Mouse (Mus musculus) liver, embryonic 14.5 days (tissue): ENCODE results near the gene Kalrn. TPM values are rescaled to one million over a fixed set of nuclear protein-coding genes. Genes with fewer than 3 reads are reported as not detected.

Experiments used
- ATAC-seq: fragments of 200-750 bp; cut with Nextera tagmentation; 2 replicates; pipeline ENCODE4 v1.8.0; 2017; ENCODE audit warnings: moderate number of reproducible peaks, mild to moderate bottlenecking, moderate library complexity; ENCODE audit not compliant: insufficient read depth
- DNase-seq, 3 experiments: peaks; one replicate each; pipeline ENCODE4 v3.0.0-alpha.2; 2012 to 2013; ENCODE audit warnings: low read depth in 3 of 3, low spot score in 3 of 3
- H3K27ac ChIP-seq: fragments of 300-500 bp; sonication (generic); 2 replicates; pipeline ENCODE4 v1.5.1; 2014; ENCODE audit warnings: moderate library complexity, mild to moderate bottlenecking, control low read depth, inconsistent platforms
- H3K27me3 ChIP-seq: fragments of 300-500 bp; sonication (generic); 2 replicates; pipeline ENCODE4 v1.6.1; 2014; ENCODE audit warnings: mild to moderate bottlenecking, low read length, moderate library complexity; ENCODE audit not compliant: control insufficient read depth, insufficient read depth
- H3K36me3 ChIP-seq: fragments of 300-500 bp; sonication (generic); replicated peaks from 2 replicates; pipeline ENCODE4 v1.6.1; 2014; ENCODE audit warnings: low read depth; ENCODE audit not compliant: control insufficient read depth, insufficient read depth
- H3K4me1 ChIP-seq, 2 experiments: fragments of 200-500 bp in 1 of 2; fragments of 300-500 bp in 1 of 2; sonication (generic) in 1 of 2; replicated peaks; 2 replicates each; pipeline ENCODE4 v1.6.1; 2012 to 2014; ENCODE audit warnings: antibody characterized with exemption in 1 of 2, inconsistent platforms in 1 of 2, low read length in 1 of 2; ENCODE audit not compliant: control insufficient read depth in 2 of 2, insufficient read depth in 2 of 2
- H3K4me2 ChIP-seq: fragments of 300-500 bp; sonication (generic); 2 replicates; pipeline ENCODE4 v1.6.1; 2014; ENCODE audit warnings: low read depth, mild to moderate bottlenecking, control low read depth, moderate library complexity
- H3K4me3 ChIP-seq, 2 experiments: fragments of 200-500 bp in 1 of 2; fragments of 300-500 bp in 1 of 2; sonication (generic) in 1 of 2; 2 replicates each; pipeline ENCODE4 v1.5.1; 2012 to 2014; ENCODE audit warnings: low read depth in 2 of 2, low read length in 2 of 2, mild to moderate bottlenecking in 2 of 2, control low read depth in 1 of 2, inconsistent platforms in 1 of 2, moderate library complexity in 1 of 2; ENCODE audit not compliant: insufficient read depth in 1 of 2
- H3K9ac ChIP-seq: fragments of 300-500 bp; sonication (generic); replicated peaks from 2 replicates; pipeline ENCODE4 v1.6.1; 2014; ENCODE audit warnings: mild to moderate bottlenecking, control low read depth, moderate library complexity
- H3K9me3 ChIP-seq: fragments of 300-500 bp; sonication (generic); 2 replicates; pipeline ENCODE4 v1.6.1; 2016; ENCODE audit warnings: low read length, mixed read lengths; ENCODE audit not compliant: control insufficient read depth
- CTCF ChIP-seq: IDR thresholded peaks from 2 replicates; pipeline ENCODE4 v1.5.1; 2016; ENCODE audit warnings: antibody characterized with exemption, low read depth, control low read depth
- EP300 ChIP-seq: IDR thresholded peaks from 2 replicates; pipeline ENCODE4 v1.6.1; 2016; ENCODE audit warnings: antibody characterized with exemption, low read depth
- WGBS: fragments of 180-500 bp; shearing (Covaris S2); extraction: QIAGEN DNeasy Blood & Tissue Kit; methylation state at CpG from one replicate; pipeline ENCODE4 v1.1.7; 2014; ENCODE audit not compliant: insufficient replicate concordance; 5-methylcytosine and 5-hydroxymethylcytosine counted together
- polyA plus RNA-seq, 2 experiments: library from polyadenylated mRNA; depleted of rRNA in 1 of 2; stranded (reverse) in 1 of 2; unstranded in 1 of 2; fragments of >200 nt; fragmentation: Nextera tagmentation in 1 of 2; extraction: Ambion mirVana in 1 of 2; gene quantifications; 2 replicates each; pipeline versions ENCODE4 v1.2.1 to v1.2.3; 2012 to 2014

Kalrn gene
- polyA plus RNA-seq, 2 experiments = 7.2 to 8.5 TPM

DNA sequence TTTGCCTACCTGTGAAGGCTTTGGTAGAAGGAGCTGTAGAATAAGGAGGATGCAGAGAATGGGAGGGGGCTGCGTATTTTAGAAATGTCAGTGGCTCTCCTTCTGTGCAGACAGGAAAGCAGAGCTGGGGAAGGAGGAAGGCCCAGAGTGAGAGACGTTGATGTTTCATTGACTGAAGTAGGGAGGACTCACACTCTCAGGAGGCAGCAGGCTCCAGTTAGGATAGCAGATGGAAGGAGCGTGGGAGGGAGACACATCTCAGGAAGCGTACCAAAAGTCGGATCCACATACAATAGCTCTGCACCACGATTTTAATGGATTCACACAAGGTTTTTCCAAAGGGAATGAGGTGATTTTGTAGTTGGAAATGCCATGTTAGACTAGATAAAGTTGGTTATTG lies 184.5 kb downstream of the Kalrn start:
- DNase-seq (no peak), ATAC-seq (no peak)
- Histone ChIP-seq H3K4me1 (no peaks in the 10 kb centered on the region), H3K4me2 (no peak overlapping the region), H3K9ac (no peak overlapping the region), H3K9me3 (no peaks in the 10 kb centered on the region), H3K36me3 (no peaks in the 10 kb centered on the region), H3K4me3 (no peak overlapping the region), H3K27me3 (no peaks in the 10 kb centered on the region), H3K27ac (no peak overlapping the region)
- 60% methylated on average over 6 of the region's 6 CpGs for WGBS
- no peak for TF ChIP-seq EP300
- TF ChIP-seq CTCF = no peak

DNA sequence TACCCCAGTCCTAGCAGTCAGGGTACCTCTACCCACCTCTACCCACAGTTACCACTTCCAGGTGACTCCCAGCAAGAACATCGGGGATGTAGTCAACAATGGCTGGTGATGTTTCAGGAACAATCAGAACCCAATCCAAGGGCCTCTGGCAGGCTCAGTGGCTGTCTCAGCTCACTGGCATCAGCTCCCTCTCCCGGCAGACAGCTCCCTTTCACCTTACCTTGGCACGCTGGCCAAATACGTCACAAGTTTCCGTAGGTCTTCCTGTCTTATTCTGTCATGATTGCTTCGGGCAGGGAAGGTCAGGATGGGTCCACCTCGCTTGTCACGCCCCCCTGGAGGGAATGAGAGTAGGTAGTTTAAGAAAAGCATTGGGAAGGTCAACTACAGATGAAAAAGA lies 188.3 kb downstream of the Kalrn start:
- 66% methylated on average over 8 of the region's 8 CpGs for WGBS
- no peak overlapping the region for H3K9ac ChIP-seq
- no peak overlapping the region for H3K27ac ChIP-seq
- no peaks in the 10 kb centered on the region for H3K9me3 ChIP-seq
- TF ChIP-seq EP300 = no peak
- TF ChIP-seq CTCF = no peak
- no peak overlapping the region for H3K4me2 ChIP-seq
- H3K27me3 ChIP-seq = no peaks in the 10 kb centered on the region
- DNase-seq (no peak), ATAC-seq (no peak)
- H3K4me1 ChIP-seq = no peaks in the 10 kb centered on the region
- H3K36me3 ChIP-seq = no peaks in the 10 kb centered on the region
- H3K4me3 ChIP-seq = no peak overlapping the region

DNA sequence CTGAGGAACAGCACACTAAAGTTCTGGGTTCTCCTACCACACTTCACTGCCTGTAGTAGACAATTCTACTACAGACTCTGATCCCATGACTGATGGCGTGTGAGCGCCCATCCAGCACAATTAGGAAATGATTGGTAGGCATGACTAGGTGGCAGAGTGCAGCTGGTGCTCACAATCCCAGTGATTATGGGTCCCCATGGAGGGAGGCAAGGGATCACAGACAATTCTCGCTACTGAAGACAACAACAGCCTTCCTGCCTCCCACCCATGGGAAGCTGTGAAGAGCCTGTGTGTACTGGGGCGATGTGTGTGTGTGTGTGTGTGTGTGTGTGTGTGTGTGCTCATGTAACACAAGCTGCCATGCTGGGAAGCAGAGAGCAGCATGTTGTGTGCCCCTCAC lies 190.3 kb downstream of the Kalrn start:
- H3K4me2 ChIP-seq = no peak overlapping the region
- no peaks in the 10 kb centered on the region for H3K4me1 ChIP-seq
- no peak overlapping the region for H3K4me3 ChIP-seq
- TF ChIP-seq EP300 = no peak
- TF ChIP-seq CTCF = no peak
- 71% methylated on average over 4 of the region's 4 CpGs for WGBS
- H3K27me3 ChIP-seq = no peaks in the 10 kb centered on the region
- H3K36me3 ChIP-seq = no peaks in the 10 kb centered on the region
- H3K9ac ChIP-seq = no peak overlapping the region
- H3K9me3 ChIP-seq = no peaks in the 10 kb centered on the region
- DNase-seq (no peak), ATAC-seq (no peak)
- H3K27ac ChIP-seq = no peak overlapping the region

DNA sequence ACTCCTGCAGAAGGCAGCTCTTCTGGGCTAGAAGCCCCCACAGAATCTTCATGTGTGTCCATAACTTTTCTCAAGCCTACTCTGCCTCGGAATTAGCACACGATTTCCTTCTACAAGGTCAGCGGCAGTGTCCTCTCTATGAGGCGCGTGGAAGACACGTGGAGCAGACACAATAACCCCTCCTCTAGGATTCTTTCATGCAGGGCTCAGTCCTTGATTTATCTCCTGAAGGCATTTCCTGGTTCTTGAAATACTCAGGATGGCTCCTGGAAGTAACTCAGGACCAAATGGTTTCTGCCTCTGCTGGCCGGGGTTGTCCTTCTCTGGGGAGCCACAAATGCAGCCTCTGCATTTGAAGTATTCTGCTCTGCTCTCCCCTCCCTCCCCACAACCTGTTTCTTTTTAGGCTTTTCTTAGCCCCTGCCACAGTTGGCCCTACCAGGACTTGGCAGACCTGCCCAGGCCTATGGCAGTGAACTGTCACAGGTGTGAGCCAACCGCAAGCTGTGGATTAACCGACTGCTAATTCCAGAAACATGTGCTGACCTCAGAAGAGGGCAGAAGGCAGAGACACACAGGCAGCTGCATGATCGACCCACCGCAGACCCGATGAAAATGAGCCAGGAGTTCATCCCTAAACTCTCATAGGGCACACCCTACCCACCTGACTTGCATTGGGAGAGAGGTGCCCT lies 197.0 kb downstream of the Kalrn start:
- WGBS = 60% methylated on average over 12 of the region's 12 CpGs
- Histone ChIP-seq H3K36me3 (no peaks in the 10 kb centered on the region), H3K4me3 (no peak overlapping the region), H3K9ac (no peak overlapping the region), H3K27me3 (no peaks in the 10 kb centered on the region), H3K4me2 (no peak overlapping the region), H3K4me1 (0 out of 4 replicates have a peak, but pooled peaks cover 0 to 2% of the 10 kb centered on the region in 2 experiments), H3K9me3 (no peaks in the 10 kb centered on the region), H3K27ac (no peak overlapping the region)
- no peak for DNase-seq
- no peak for ATAC-seq
- TF ChIP-seq EP300 (no peak), CTCF (no peak)

DNA sequence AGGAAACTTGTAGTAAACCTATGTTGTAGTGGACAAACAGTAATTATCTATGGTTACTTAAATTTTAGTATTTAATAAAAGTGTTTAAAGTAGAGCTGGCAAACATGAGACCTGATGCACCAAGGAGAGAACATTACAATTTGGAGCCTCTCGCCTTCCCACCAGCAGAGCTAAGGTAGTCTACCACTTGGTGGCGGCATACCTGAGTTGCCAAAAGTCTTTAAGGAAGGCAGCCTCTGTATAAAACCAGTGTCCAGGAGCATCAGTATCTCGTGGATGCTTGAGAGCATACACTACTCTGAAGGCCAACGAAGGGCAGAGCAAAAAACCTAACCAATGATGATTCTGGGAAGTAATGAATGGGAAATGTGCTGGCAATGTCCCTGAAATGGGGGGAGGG lies 199.8 kb downstream of the Kalrn start:
- no peak overlapping the region for H3K27ac ChIP-seq
- H3K4me2 ChIP-seq = no peak overlapping the region
- H3K9ac ChIP-seq = no peak overlapping the region
- 0 out of 4 replicates have a peak, but pooled peaks cover 0 to 2% of the 10 kb centered on the region in 2 experiments for H3K4me1 ChIP-seq
- H3K36me3 ChIP-seq = no peaks in the 10 kb centered on the region
- 58% methylated on average over 4 of the region's 4 CpGs for WGBS
- 0 out of 2 replicates have a peak, but pooled peaks have one; percentile 11 for TF ChIP-seq CTCF
- TF ChIP-seq EP300 = no peak
- no peak overlapping the region for H3K4me3 ChIP-seq
- ATAC-seq (no peak), DNase-seq (no peak)
- H3K9me3 ChIP-seq = no peaks in the 10 kb centered on the region
- H3K27me3 ChIP-seq = no peaks in the 10 kb centered on the region
